In the genomic region with DNA sequence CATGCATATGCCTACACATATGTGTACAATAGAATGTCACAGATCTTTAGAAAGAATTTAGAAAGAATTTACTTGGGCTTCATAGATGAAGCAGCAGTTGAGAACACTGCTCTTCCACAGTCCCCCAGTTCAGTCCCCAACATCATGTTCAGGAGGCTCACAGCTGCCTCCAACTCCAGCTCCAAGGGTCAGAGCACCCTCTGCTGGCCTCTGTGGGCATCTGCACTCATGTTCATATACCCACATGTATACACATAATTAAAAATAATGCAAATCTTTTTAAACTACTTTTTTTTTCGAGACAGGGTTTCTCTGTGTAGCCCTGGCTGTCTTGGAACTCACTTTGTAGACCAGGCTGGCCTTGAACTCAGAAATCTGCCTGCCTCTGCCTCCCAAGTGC, we compare ENCODE assay signal across 22 mouse cellular contexts.
"Had no signal": no experiment of that assay in that cellular context is flagged by ENCODE, and none has a peak within 500 bp of the region (broad histone marks: within the 10 kb centered on the region; RNA-seq: fewer than 3 reads in every experiment).

No protein-coding gene starts in this region.

- H3K4me2 ChIP-seq: limb, embryonic 12.5 days; limb, embryonic 15.5 days; liver, embryonic 13.5 days; lung, embryonic 15.5 days; midbrain, embryonic 11.5 days; stomach, embryonic 15.5 days had no signal

- H3K36me3 ChIP-seq: limb, embryonic 12.5 days; limb, embryonic 15.5 days; liver, embryonic 13.5 days; lung, embryonic 15.5 days; stomach, embryonic 15.5 days had no signal

- H3K27me3 ChIP-seq: limb, embryonic 12.5 days; limb, embryonic 15.5 days; liver, embryonic 13.5 days; lung, embryonic 15.5 days; stomach, embryonic 15.5 days had no signal

- H3K9me3 ChIP-seq: limb, embryonic 15.5 days; lung, embryonic 15.5 days; stomach, embryonic 15.5 days had no signal

- H3K4me3 ChIP-seq: left cerebral cortex, adult 2 months; limb, embryonic 12.5 days; limb, embryonic 15.5 days; liver, embryonic 13.5 days; lung, embryonic 15.5 days; stomach, embryonic 15.5 days had no signal

- H3K9ac ChIP-seq: limb, embryonic 12.5 days; limb, embryonic 15.5 days; liver, embryonic 13.5 days; lung, embryonic 15.5 days; stomach, embryonic 15.5 days had no signal

- H3K4me1 ChIP-seq: limb, embryonic 12.5 days; limb, embryonic 15.5 days; liver, embryonic 13.5 days; lung, embryonic 15.5 days; stomach, embryonic 15.5 days had no signal

- DNase-seq: kidney, adult 18-20 months; kidney, adult 9 months; kidney, postnatal 14 days; kidney, postnatal 4 days; layer of hippocampus, adult 9-11 months; liver, embryonic 13.5 days; lung, adult 18-20 months; lung, postnatal 14 days; lung, postnatal 4 days; midbrain, embryonic 14.5 days; right cerebral cortex, adult 18-20 months; right cerebral cortex, postnatal 14 days; spleen, adult 18-20 months; thymus, adult 2 months; thymus, postnatal 14 days; thymus, postnatal 4 days had no signal

- H3K27ac ChIP-seq: left cerebral cortex, adult 2 months; limb, embryonic 12.5 days; limb, embryonic 15.5 days; liver, embryonic 13.5 days; lung, embryonic 15.5 days; stomach, embryonic 15.5 days had no signal
